Mouse (Mus musculus): ENCODE data around the gene Zfp846.

DNA sequence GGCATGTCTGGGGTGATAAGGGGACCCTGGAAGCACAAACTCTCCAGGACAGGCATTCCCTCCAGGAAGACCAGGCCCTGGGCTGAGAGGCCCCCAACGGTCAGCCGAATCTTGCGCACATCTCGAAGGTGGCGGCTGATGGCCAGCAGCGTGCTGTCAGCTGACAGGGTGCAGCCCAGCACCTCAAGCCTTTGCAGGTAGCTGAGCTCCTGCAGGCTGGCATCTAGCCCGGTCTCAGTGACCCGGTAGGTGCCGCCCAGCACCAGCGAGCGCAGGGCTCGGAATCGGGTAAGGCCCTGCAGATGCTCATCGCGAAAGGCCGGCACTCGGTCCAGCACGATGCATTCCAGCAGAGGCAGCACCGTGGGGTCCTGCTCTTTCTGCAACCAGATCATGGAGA lies 57.5 kb downstream of the Zfp846 start:
- TF ChIP-seq CTCF (IDR thresholded peaks at IDR 0.05; ENCODE audit: low read depth) = no peak
- TF ChIP-seq EP300 (IDR thresholded peaks at IDR 0.05; ENCODE audit: low read depth) = no peak

Measured in heart, postnatal 0 days (tissue).